Mouse (Mus musculus) G1E (cell line): ENCODE data around the gene Lmo3.

Source experiments
- CTCF ChIP-seq: IDR thresholded peaks from 2 replicates; pipeline ENCODE4 v1.5.1; 2012; ENCODE audit warnings: low read depth, low read length, inconsistent platforms, mixed read lengths
- GATA1 ChIP-seq: IDR thresholded peaks from 2 replicates; pipeline ENCODE4 v1.6.1; 2012; ENCODE audit warnings: borderline replicate concordance, low read length, inconsistent platforms, mixed read lengths
- TAL1 ChIP-seq: conservative IDR thresholded peaks from 2 replicates; pipeline ENCODE4 v1.6.1; 2012; ENCODE audit warnings: low read depth, low read length, inconsistent platforms, mixed read lengths

DNA sequence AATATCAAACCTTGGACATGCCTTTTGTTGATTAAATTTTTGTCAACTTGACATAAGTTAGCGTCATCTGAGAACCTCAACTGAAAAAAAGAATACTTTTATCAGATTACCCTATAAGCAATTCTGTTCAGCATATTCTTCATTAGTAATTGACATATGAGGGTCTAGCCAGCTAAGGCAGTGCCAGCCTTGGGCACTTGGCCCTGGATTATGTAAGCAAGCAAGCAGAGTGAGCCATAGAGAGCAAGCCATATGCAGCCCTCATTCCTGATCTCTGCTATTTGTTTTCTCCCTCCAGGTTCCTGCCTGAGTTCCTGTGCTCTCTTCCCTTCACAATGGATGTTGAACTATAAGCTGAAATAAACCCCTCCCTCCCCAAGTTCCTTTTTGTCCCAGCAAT is 182.9 kb downstream of the Lmo3 start:
- TF ChIP-seq CTCF = no peak
- no peak for TF ChIP-seq GATA1
- TF ChIP-seq TAL1 = no peak
